Comparison of ENCODE assay signal across 11 mouse cellular contexts in the genomic region with DNA sequence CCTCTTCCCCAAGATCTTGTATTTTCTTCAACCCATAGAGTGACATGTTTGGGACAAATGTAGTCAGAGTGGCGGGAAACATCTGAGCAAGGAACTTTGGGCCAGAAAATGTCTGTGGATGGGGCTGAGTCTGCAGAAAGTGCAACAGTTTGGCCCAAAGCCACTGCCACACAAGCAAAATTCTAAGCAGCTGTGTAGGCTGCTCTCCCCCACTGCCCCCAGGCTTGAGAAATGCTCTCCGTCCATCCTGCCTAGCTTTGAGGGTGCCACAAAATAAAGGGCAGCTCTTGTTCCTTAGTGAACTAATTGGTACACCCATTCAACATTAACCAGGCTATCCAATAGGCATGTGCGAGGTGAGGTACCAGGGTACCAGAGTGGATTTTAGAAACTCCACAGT.
DNase-seq lines count a peak whose midpoint lies in the region; ATAC-seq and TF ChIP-seq lines count a peak whose summit lies in the region.
"Had no signal": no experiment of that assay in that cellular context is flagged by ENCODE, and none has a peak within 500 bp of the region (broad histone marks: within the 10 kb centered on the region; RNA-seq: fewer than 3 reads in every experiment).

No protein-coding gene starts in this region.

- 65% methylated on average over 3 of the region's 3 CpGs for WGBS in hindbrain, postnatal 0 days
- 72% methylated on average over 3 of the region's 3 CpGs for WGBS in hindbrain, embryonic 12.5 days
- WGBS in midbrain, embryonic 11.5 days = 88% methylated on average over 3 of the region's 3 CpGs
- 77% methylated on average over 3 of the region's 3 CpGs for WGBS in midbrain, embryonic 15.5 days
- 41% methylated on average over 3 of the region's 3 CpGs for WGBS in embryonic facial prominence, embryonic 15.5 days
- 46% methylated on average over 3 of the region's 3 CpGs for WGBS in limb, embryonic 14.5 days

- H3K27me3 ChIP-seq in hindbrain, postnatal 0 days (ENCODE audit: insufficient read depth, low read length) = no peaks in the 10 kb centered on the region
- H3K27me3 ChIP-seq in hindbrain, embryonic 12.5 days = no peaks in the 10 kb centered on the region
- H3K27me3 ChIP-seq in midbrain, embryonic 11.5 days (ENCODE audit: control insufficient read depth, insufficient read depth, low read length) = no peaks in the 10 kb centered on the region
- H3K27me3 ChIP-seq in midbrain, embryonic 15.5 days (replicated peaks) = no peaks in the 10 kb centered on the region
- no peaks in the 10 kb centered on the region for H3K27me3 ChIP-seq in embryonic facial prominence, embryonic 15.5 days
- H3K27me3 ChIP-seq in limb, embryonic 14.5 days (ENCODE audit: control insufficient read depth, insufficient read depth, low read length) = no peaks in the 10 kb centered on the region
- H3K27me3 ChIP-seq: CH12.LX had no signal

- H3K4me2 ChIP-seq in hindbrain, postnatal 0 days (ENCODE audit: low read depth, low read length) = no peak overlapping the region
- H3K4me2 ChIP-seq in hindbrain, embryonic 12.5 days (replicated peaks) = no peak overlapping the region
- no peak overlapping the region for H3K4me2 ChIP-seq in midbrain, embryonic 11.5 days
- no peak overlapping the region for H3K4me2 ChIP-seq in midbrain, embryonic 15.5 days
- H3K4me2 ChIP-seq in embryonic facial prominence, embryonic 15.5 days (replicated peaks) = no peak overlapping the region
- H3K4me2 ChIP-seq in limb, embryonic 14.5 days (replicated peaks; ENCODE audit: low read depth, low read length, severe bottlenecking) = no peak overlapping the region

- ATAC-seq in hindbrain, postnatal 0 days = no peak
- ATAC-seq in hindbrain, embryonic 12.5 days (ENCODE audit: low FRiP score) = no peak
- ATAC-seq in midbrain, embryonic 11.5 days (ENCODE audit: low FRiP score) = no peak
- no peak for ATAC-seq in midbrain, embryonic 15.5 days (replicated peaks)
- ATAC-seq in embryonic facial prominence, embryonic 15.5 days (ENCODE audit: insufficient number of reproducible peaks, low FRiP score, low TSS enrichment, low read depth) = peak; percentile 64; the same call in 1 of the 2 replicates
- ATAC-seq in limb, embryonic 14.5 days (ENCODE audit: low FRiP score, low read depth) = peak; percentile 49; the same call in 1 of the 2 replicates
- ATAC-seq: hindbrain, embryonic 16.5 days had no signal

- H3K36me3 ChIP-seq in hindbrain, postnatal 0 days (ENCODE audit: insufficient read depth, low read length) = no peaks in the 10 kb centered on the region
- no peaks in the 10 kb centered on the region for H3K36me3 ChIP-seq in hindbrain, embryonic 12.5 days
- no peaks in the 10 kb centered on the region for H3K36me3 ChIP-seq in midbrain, embryonic 11.5 days (ENCODE audit: control insufficient read depth, insufficient read depth, low read length)
- no peaks in the 10 kb centered on the region for H3K36me3 ChIP-seq in midbrain, embryonic 15.5 days (replicated peaks)
- H3K36me3 ChIP-seq in embryonic facial prominence, embryonic 15.5 days = no peaks in the 10 kb centered on the region
- no peaks in the 10 kb centered on the region for H3K36me3 ChIP-seq in limb, embryonic 14.5 days (ENCODE audit: control insufficient read depth, insufficient read depth, low read length)

- TF ChIP-seq POLR2A in limb, embryonic 14.5 days (IDR thresholded peaks at IDR 0.05; ENCODE audit: borderline replicate concordance, extremely low read depth, insufficient read depth, insufficient read length) = no peak

- no peaks in the 10 kb centered on the region for H3K4me1 ChIP-seq in hindbrain, postnatal 0 days (ENCODE audit: insufficient read depth, low read length)
- no peaks in the 10 kb centered on the region; the same call in 1 of the 2 replicates for H3K4me1 ChIP-seq in hindbrain, embryonic 12.5 days
- H3K4me1 ChIP-seq in midbrain, embryonic 11.5 days (ENCODE audit: control insufficient read depth, insufficient read depth, low read length) = no peaks in the 10 kb centered on the region
- H3K4me1 ChIP-seq in midbrain, embryonic 15.5 days = no peaks in the 10 kb centered on the region
- H3K4me1 ChIP-seq in embryonic facial prominence, embryonic 15.5 days = peaks cover 19% of the 10 kb centered on the region
- H3K4me1 ChIP-seq in limb, embryonic 14.5 days (ENCODE audit: control insufficient read depth, insufficient read depth, low read length) = peaks cover 23% of the 10 kb centered on the region

- no peak overlapping the region for H3K9ac ChIP-seq in hindbrain, postnatal 0 days (replicated peaks; ENCODE audit: low read length)
- H3K9ac ChIP-seq in hindbrain, embryonic 12.5 days = no peak overlapping the region
- H3K9ac ChIP-seq in midbrain, embryonic 11.5 days (ENCODE audit: low read length) = no peak overlapping the region
- H3K9ac ChIP-seq in midbrain, embryonic 15.5 days = no peak overlapping the region
- no peak overlapping the region for H3K9ac ChIP-seq in embryonic facial prominence, embryonic 15.5 days
- H3K9ac ChIP-seq in limb, embryonic 14.5 days (ENCODE audit: low read depth, low read length, severe bottlenecking) = no peak overlapping the region

- no peaks in the 10 kb centered on the region for H3K9me3 ChIP-seq in hindbrain, postnatal 0 days (ENCODE audit: low read length)
- no peaks in the 10 kb centered on the region for H3K9me3 ChIP-seq in hindbrain, embryonic 12.5 days (replicated peaks)
- H3K9me3 ChIP-seq in midbrain, embryonic 11.5 days (ENCODE audit: control insufficient read depth, low read length) = no peaks in the 10 kb centered on the region
- H3K9me3 ChIP-seq in midbrain, embryonic 15.5 days = no peaks in the 10 kb centered on the region
- no peaks in the 10 kb centered on the region for H3K9me3 ChIP-seq in embryonic facial prominence, embryonic 15.5 days (replicated peaks)
- no peaks in the 10 kb centered on the region for H3K9me3 ChIP-seq in limb, embryonic 14.5 days (ENCODE audit: control insufficient read depth, low read length)

- no peak overlapping the region for H3K4me3 ChIP-seq in hindbrain, postnatal 0 days (ENCODE audit: low read length)
- no peak overlapping the region for H3K4me3 ChIP-seq in hindbrain, embryonic 12.5 days
- H3K4me3 ChIP-seq in midbrain, embryonic 11.5 days (ENCODE audit: low read depth, low read length) = no peak overlapping the region
- no peak overlapping the region for H3K4me3 ChIP-seq in midbrain, embryonic 15.5 days
- H3K4me3 ChIP-seq in embryonic facial prominence, embryonic 15.5 days (replicated peaks) = no peak overlapping the region
- no peak overlapping the region for H3K4me3 ChIP-seq in limb, embryonic 14.5 days (replicated peaks; ENCODE audit: low read length)

- no peak for TF ChIP-seq CTCF in hindbrain, postnatal 0 days (IDR thresholded peaks at IDR 0.05; ENCODE audit: low read depth)

- H3K27ac ChIP-seq in hindbrain, postnatal 0 days = no peak overlapping the region
- H3K27ac ChIP-seq in hindbrain, embryonic 12.5 days = no peak overlapping the region
- H3K27ac ChIP-seq in midbrain, embryonic 11.5 days (ENCODE audit: low read depth, low read length) = no peak overlapping the region
- no peak overlapping the region for H3K27ac ChIP-seq in midbrain, embryonic 15.5 days
- peak overlapping the region; percentile 81 for H3K27ac ChIP-seq in embryonic facial prominence, embryonic 15.5 days (replicated peaks)
- H3K27ac ChIP-seq in limb, embryonic 14.5 days (replicated peaks; ENCODE audit: low read depth, low read length) = peak overlapping the region; percentile 70

- peak; percentile 8 for DNase-seq in hindbrain, postnatal 0 days (ENCODE audit: low spot score)
- peak; percentile 69 for DNase-seq in midbrain, embryonic 11.5 days (ENCODE audit: low spot score, missing footprints)
- DNase-seq in limb, embryonic 14.5 days (ENCODE audit: low spot score) = peak; percentile 52
- no peak for DNase-seq in layer of hippocampus, adult 9-11 months
- no peak for DNase-seq in testis, postnatal 14 days (ENCODE audit: low spot score)
- DNase-seq: adrenal gland, postnatal 10 days had no signal

Comparison
In these comparisons a context has a peak if more than half of its experiments do, and no peak if none do; other contexts are left out.
1. ATAC-seq: peak in embryonic facial prominence, embryonic 15.5 days (single experiment) and limb, embryonic 14.5 days (single experiment); none in hindbrain, postnatal 0 days (single experiment), hindbrain, embryonic 12.5 days (single experiment), midbrain, embryonic 11.5 days (single experiment) and midbrain, embryonic 15.5 days (single experiment).
2. DNase-seq: peak in hindbrain, postnatal 0 days (single experiment), midbrain, embryonic 11.5 days (single experiment) and limb, embryonic 14.5 days (single experiment); none in layer of hippocampus, adult 9-11 months (single experiment) and testis, postnatal 14 days (single experiment).
3. H3K27ac ChIP-seq: peak in embryonic facial prominence, embryonic 15.5 days (single experiment) and limb, embryonic 14.5 days (single experiment); none in hindbrain, postnatal 0 days (single experiment), hindbrain, embryonic 12.5 days (single experiment), midbrain, embryonic 11.5 days (single experiment) and midbrain, embryonic 15.5 days (single experiment).